ENCODE assay signal across 25 mouse cellular contexts in the genomic region with DNA sequence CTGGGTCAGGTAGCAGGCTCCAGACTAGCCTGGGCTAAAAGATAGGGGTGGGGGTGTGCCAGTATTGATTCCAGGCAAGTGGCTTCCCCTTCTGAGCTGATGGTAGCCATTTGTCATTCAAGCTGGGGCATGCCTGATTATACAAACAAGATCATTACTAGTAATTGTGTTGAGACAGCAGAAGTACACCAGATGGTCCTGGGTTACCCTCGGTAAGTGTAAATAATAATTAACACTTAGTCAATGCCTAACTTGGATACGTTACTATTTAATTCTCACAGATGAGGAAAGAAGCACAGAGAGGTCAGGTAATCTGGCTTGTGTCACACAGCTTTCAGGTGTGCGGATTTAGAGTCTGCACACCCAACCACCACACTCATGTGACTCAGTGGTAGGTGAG. TPM values are rescaled to one million over a fixed set of nuclear protein-coding genes. Genes with fewer than 3 reads are reported as not detected.
DNase-seq lines count a peak whose midpoint lies in the region; ATAC-seq and TF ChIP-seq lines count a peak whose summit lies in the region.
"Had no signal": no experiment of that assay in that cellular context is flagged by ENCODE, and none has a peak within 500 bp of the region (broad histone marks: within the 10 kb centered on the region; RNA-seq: fewer than 3 reads in every experiment).

No protein-coding gene starts in this region.

- no peak overlapping the region for H3K9ac ChIP-seq in forebrain, embryonic 14.5 days (ENCODE audit: low read length)
- no peak overlapping the region for H3K9ac ChIP-seq in forebrain, embryonic 13.5 days
- no peak overlapping the region for H3K9ac ChIP-seq in kidney, embryonic 15.5 days
- H3K9ac ChIP-seq: embryonic facial prominence, embryonic 12.5 days; forebrain, embryonic 12.5 days; hindbrain, embryonic 12.5 days had no signal

- DNase-seq in forebrain, embryonic 14.5 days (ENCODE audit: low spot score): peak; percentile 59
- DNase-seq in kidney, adult 2 months: peak; percentile 79
- no peak for DNase-seq in kidney, postnatal 4 days
- DNase-seq in left cerebral cortex, adult 9 months (ENCODE audit: low spot score in 2 of 2): no peak
- no peak for DNase-seq in adrenal gland, postnatal 25 days
- DNase-seq: adrenal gland, adult 8-10 months; B cell, adult 2 months; cerebellum, adult 11-12 months; cerebellum, adult 9-10 months; cerebellum, postnatal 25 days; gastrocnemius, postnatal 10 days; heart, adult 18-20 months; heart, postnatal 10 days; heart, postnatal 4 days had no signal

- H3K27ac ChIP-seq in forebrain, embryonic 14.5 days (ENCODE audit: low read depth, low read length): no peak overlapping the region
- H3K27ac ChIP-seq in forebrain, embryonic 13.5 days: no peak overlapping the region
- peak overlapping the region; percentile 82 for H3K27ac ChIP-seq in kidney, adult 2 months (ENCODE audit: insufficient read depth, low read depth, low read length)
- H3K27ac ChIP-seq in kidney, embryonic 15.5 days: 0 out of 2 replicates have a peak overlapping the region, but pooled peaks have one; percentile 18
- H3K27ac ChIP-seq: embryonic facial prominence, embryonic 12.5 days; forebrain, embryonic 12.5 days; heart, embryonic 10.5 days; hindbrain, embryonic 12.5 days had no signal

- H3K9me3 ChIP-seq in forebrain, embryonic 14.5 days (replicated peaks; ENCODE audit: control insufficient read depth, low read length): no peaks in the 10 kb centered on the region
- no peaks in the 10 kb centered on the region for H3K9me3 ChIP-seq in forebrain, embryonic 13.5 days (replicated peaks)
- H3K9me3 ChIP-seq in kidney, embryonic 15.5 days (replicated peaks): no peaks in the 10 kb centered on the region
- H3K9me3 ChIP-seq: embryonic facial prominence, embryonic 12.5 days; forebrain, embryonic 12.5 days; G1E; heart, embryonic 10.5 days; hindbrain, embryonic 12.5 days had no signal

- no peak for TF ChIP-seq CTCF in kidney, adult 2 months (conservative IDR thresholded peaks at IDR 0.05; ENCODE audit: insufficient read depth, insufficient read length, low read depth, low read length)

- H3K4me2 ChIP-seq in forebrain, embryonic 14.5 days (ENCODE audit: low read length): no peak overlapping the region
- no peak overlapping the region for H3K4me2 ChIP-seq in forebrain, embryonic 13.5 days
- no peak overlapping the region for H3K4me2 ChIP-seq in kidney, embryonic 15.5 days
- H3K4me2 ChIP-seq: embryonic facial prominence, embryonic 12.5 days; forebrain, embryonic 12.5 days; hindbrain, embryonic 12.5 days had no signal

- H3K4me3 ChIP-seq in forebrain, embryonic 14.5 days (ENCODE audit: low read depth, low read length): no peak overlapping the region
- H3K4me3 ChIP-seq in forebrain, embryonic 13.5 days: no peak overlapping the region
- H3K4me3 ChIP-seq in kidney, adult 2 months (ENCODE audit: insufficient read depth, low read depth, low read length): no peak overlapping the region
- H3K4me3 ChIP-seq in kidney, embryonic 15.5 days (replicated peaks): no peak overlapping the region
- H3K4me3 ChIP-seq: embryonic facial prominence, embryonic 12.5 days; forebrain, embryonic 12.5 days; heart, embryonic 10.5 days; hindbrain, embryonic 12.5 days had no signal

- no peaks in the 10 kb centered on the region for H3K36me3 ChIP-seq in forebrain, embryonic 14.5 days (ENCODE audit: control insufficient read depth, insufficient read depth, low read length)
- no peaks in the 10 kb centered on the region for H3K36me3 ChIP-seq in forebrain, embryonic 13.5 days (ENCODE audit: poor library complexity, severe bottlenecking)
- no peaks in the 10 kb centered on the region for H3K36me3 ChIP-seq in kidney, adult 2 months (ENCODE audit: control insufficient read depth, insufficient read depth, low read length)
- H3K36me3 ChIP-seq in kidney, embryonic 15.5 days: no peaks in the 10 kb centered on the region
- H3K36me3 ChIP-seq: embryonic facial prominence, embryonic 12.5 days; forebrain, embryonic 12.5 days; G1E; heart, embryonic 10.5 days; hindbrain, embryonic 12.5 days had no signal

- ATAC-seq in forebrain, embryonic 14.5 days: no peak
- no peak for ATAC-seq in forebrain, embryonic 13.5 days
- ATAC-seq in kidney, embryonic 15.5 days (replicated peaks; ENCODE audit: low FRiP score): no peak; the same call in 1 of the 2 replicates
- ATAC-seq: CD4-positive, CD25-positive, alpha-beta regulatory T cell, adult 4 months; hindbrain, embryonic 16.5 days had no signal

- H3K27me3 ChIP-seq in forebrain, embryonic 14.5 days (replicated peaks; ENCODE audit: control insufficient read depth, insufficient read depth, low read length): no peaks in the 10 kb centered on the region
- H3K27me3 ChIP-seq in forebrain, embryonic 13.5 days: no peaks in the 10 kb centered on the region
- no peaks in the 10 kb centered on the region for H3K27me3 ChIP-seq in kidney, adult 2 months (replicated peaks; ENCODE audit: control insufficient read depth, insufficient read depth, low read length)
- H3K27me3 ChIP-seq in kidney, embryonic 15.5 days: no peaks in the 10 kb centered on the region
- H3K27me3 ChIP-seq: embryonic facial prominence, embryonic 12.5 days; hindbrain, embryonic 12.5 days had no signal

- H3K4me1 ChIP-seq in forebrain, embryonic 14.5 days (ENCODE audit: control insufficient read depth, insufficient read depth, low read length): no peaks in the 10 kb centered on the region
- H3K4me1 ChIP-seq in forebrain, embryonic 13.5 days: no peaks in the 10 kb centered on the region
- H3K4me1 ChIP-seq in kidney, adult 2 months (ENCODE audit: control insufficient read depth, insufficient read depth, low read length): peaks cover 2% of the 10 kb centered on the region; the same call in 1 of the 2 replicates
- H3K4me1 ChIP-seq in kidney, embryonic 15.5 days: peaks cover 16% of the 10 kb centered on the region
- H3K4me1 ChIP-seq: embryonic facial prominence, embryonic 12.5 days; forebrain, embryonic 12.5 days; hindbrain, embryonic 12.5 days had no signal

- 56% methylated on average over 3 of the region's 3 CpGs for whole genome bisulfite sequencing in forebrain, embryonic 14.5 days
- 63% methylated on average over 3 of the region's 3 CpGs for WGBS in forebrain, embryonic 13.5 days
- WGBS in kidney, adult 2 months: 40% methylated on average over 3 of the region's 3 CpGs
- WGBS in kidney, embryonic 15.5 days: 64% methylated on average over 3 of the region's 3 CpGs

- TF ChIP-seq POLR2A in kidney, adult 2 months (IDR thresholded peaks at IDR 0.05; ENCODE audit: low read depth, low read length): no peak

RNA-seq across cellular contexts. Expression of a gene that starts 4.2 kb away (rescaled TPM):
- not detected in 2 replicates for polyA plus RNA-seq in forebrain, embryonic 14.5 days (2014; fragmentation: Nextera tagmentation; extraction: Ambion mirVana)
- not detected in 2 replicates for polyA plus RNA-seq in forebrain, embryonic 13.5 days (2015; fragmentation: Nextera tagmentation; extraction: Ambion mirVana)
- 265 and 295 TPM in 2 replicates for polyA plus RNA-seq in kidney, adult 2 months (2012; rRNA removed)
- 5.3 and 5.7 TPM in 2 replicates for polyA plus RNA-seq in kidney, embryonic 15.5 days (2015; fragmentation: Nextera tagmentation; extraction: Ambion mirVana)
- 0.15 TPM in 1 of 2 replicates, not detected in the other for total RNA-seq in adrenal gland, postnatal 25 days (2021)
- total RNA-seq: G1E; gastrocnemius, postnatal 10 days; gastrocnemius, postnatal 4 days had no signal
- polyA plus RNA-seq: CD4-positive, CD25-positive, alpha-beta regulatory T cell, adult 4 months; forebrain, embryonic 12.5 days; frontal cortex, adult 2 months; G1E; hindbrain, embryonic 12.5 days; hindbrain, embryonic 16.5 days had no signal

RNA-seq across cellular contexts. Expression of a gene that starts 7.2 kb away (rescaled TPM):
- polyA plus RNA-seq in forebrain, embryonic 14.5 days (2014; fragmentation: Nextera tagmentation; extraction: Ambion mirVana): 0.09 and 0.18 TPM in 2 replicates
- 0.20 and 0.80 TPM in 2 replicates for polyA plus RNA-seq in forebrain, embryonic 13.5 days (2015; fragmentation: Nextera tagmentation; extraction: Ambion mirVana)
- polyA plus RNA-seq in kidney, adult 2 months (2012; rRNA removed): 9.2 and 9.7 TPM in 2 replicates
- 0.52 and 0.57 TPM in 2 replicates for polyA plus RNA-seq in kidney, embryonic 15.5 days (2015; fragmentation: Nextera tagmentation; extraction: Ambion mirVana)
- total RNA-seq in adrenal gland, postnatal 25 days (2021): 2.3 and 2.6 TPM in 2 replicates
- polyA plus RNA-seq: CD4-positive, CD25-positive, alpha-beta regulatory T cell, adult 4 months; G1E had no signal

RNA-seq across cellular contexts. Expression of a gene that starts 59.2 kb away (rescaled TPM):
- polyA plus RNA-seq in forebrain, embryonic 14.5 days (2014; fragmentation: Nextera tagmentation; extraction: Ambion mirVana): 106 and 107 TPM in 2 replicates
- polyA plus RNA-seq in forebrain, embryonic 13.5 days (2015; fragmentation: Nextera tagmentation; extraction: Ambion mirVana): 93.0 and 112 TPM in 2 replicates
- 41.3 and 50.4 TPM in 2 replicates for polyA plus RNA-seq in kidney, adult 2 months (2012; rRNA removed)
- polyA plus RNA-seq in kidney, embryonic 15.5 days (2015; fragmentation: Nextera tagmentation; extraction: Ambion mirVana): 98.1 and 104 TPM in 2 replicates
- total RNA-seq in adrenal gland, postnatal 25 days (2021): 32.6 and 35.1 TPM in 2 replicates

Comparison
In these comparisons a context has a peak if more than half of its experiments do, and no peak if none do; other contexts are left out.
1. DNase-seq: peak in forebrain, embryonic 14.5 days (single experiment) and kidney, adult 2 months (single experiment); none in kidney, postnatal 4 days (0 of 2), left cerebral cortex, adult 9 months (0 of 2) and adrenal gland, postnatal 25 days (single experiment).
2. RNA of a gene that starts 4.2 kb away (polyA plus RNA-seq): 265 to 295 TPM in kidney, adult 2 months; 5.3 to 5.7 TPM in kidney, embryonic 15.5 days, not detected in forebrain, embryonic 14.5 days and not detected in forebrain, embryonic 13.5 days; every median in the first group is over 10 times any median in the second.
3. H3K27ac ChIP-seq: peak in kidney, adult 2 months (single experiment) and kidney, embryonic 15.5 days (single experiment); none in forebrain, embryonic 14.5 days (single experiment) and forebrain, embryonic 13.5 days (single experiment).